Mouse (Mus musculus) midbrain, embryonic 16.5 days (tissue): ENCODE data around the gene Gm9964. TPM values are rescaled to one million over a fixed set of nuclear protein-coding genes. Genes with fewer than 3 reads are reported as not detected.

ENCODE experiments used
- polyA plus RNA-seq: library from polyadenylated mRNA; unstranded; fragments of >200 nt; fragmentation: Nextera tagmentation; extraction: Ambion mirVana; gene quantifications from 2 replicates; pipeline ENCODE4 v1.2.1, GENCODE M21; 2015

Gm9964 gene
- polyA plus RNA-seq, 1 experiment from 2014 or later: not detected

Other genes with a start within 250 kb of the Gm9964 start
- 4.5 and 5.3 TPM in 2 replicates for gene Ksr1, start 150.5 kb downstream of the Gm9964 start, polyA plus RNA-seq
- gene Wsb1, start 42.2 kb downstream of the Gm9964 start, polyA plus RNA-seq: 499 and 559 TPM in 2 replicates
- 4.7 and 5.8 TPM in 2 replicates for gene Nf1, start 42.8 kb upstream of the Gm9964 start, polyA plus RNA-seq
- 6.2 and 9.8 TPM in 2 replicates for gene Omg, start 207.2 kb upstream of the Gm9964 start, polyA plus RNA-seq
- gene Evi2b, start 226.9 kb upstream of the Gm9964 start, polyA plus RNA-seq: not detected in 2 replicates
- 0.60 and 0.65 TPM in 2 replicates for gene Evi2, start 233.7 kb upstream of the Gm9964 start, polyA plus RNA-seq
- 2.8 and 3.1 TPM in 2 replicates for gene Evi2a, start 233.7 kb upstream of the Gm9964 start, polyA plus RNA-seq